Mouse (Mus musculus): ENCODE results near the gene Gm17606. TPM values are rescaled to one million over a fixed set of nuclear protein-coding genes. Genes with fewer than 3 reads are reported as not detected.

The Gm17606 gene
- total RNA-seq, 2 experiments from 2014 or later, result not detected

DNA sequence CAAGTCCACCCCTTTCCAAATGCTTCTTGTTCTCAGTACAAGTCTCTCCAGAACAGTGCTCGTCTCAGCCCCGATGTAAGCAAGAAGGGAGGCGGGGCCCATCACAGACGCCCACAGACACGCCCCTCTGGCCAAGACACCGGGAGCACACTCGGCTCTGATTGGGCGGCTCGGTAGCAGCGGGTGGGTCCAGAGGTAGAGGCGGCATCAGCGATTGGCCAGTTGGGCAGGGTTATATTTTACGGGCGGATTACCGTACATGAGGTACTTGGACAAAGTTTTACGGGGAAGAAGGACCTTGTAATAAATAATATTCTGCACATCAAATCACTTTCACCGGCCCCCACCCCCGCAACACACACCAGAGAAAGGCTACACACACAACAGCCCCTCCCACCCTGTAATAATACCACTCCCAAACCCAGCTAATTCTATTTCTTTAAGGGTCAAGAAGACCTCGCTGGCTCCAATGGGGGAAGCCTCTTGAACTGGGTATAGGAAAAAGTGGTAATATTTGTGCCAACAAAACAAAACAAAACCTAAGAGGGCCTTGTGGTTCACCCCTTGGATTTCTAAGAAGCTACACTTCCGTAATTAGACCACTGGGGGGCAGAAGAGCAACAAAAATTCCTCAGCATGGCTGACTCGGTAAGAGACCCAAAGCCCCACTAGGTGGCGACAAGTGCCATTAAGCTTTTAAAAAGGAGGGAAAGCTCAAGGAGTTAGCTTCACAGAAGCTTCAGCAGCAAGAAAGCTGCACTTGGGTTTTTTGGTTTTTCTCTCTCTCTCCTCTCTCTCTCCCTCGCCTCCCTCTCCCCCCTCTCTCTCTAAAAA lies 10.1 kb downstream of the Gm17606 start:
- ATAC-seq (replicated peaks; ENCODE audit: low FRiP score, poor library complexity, severe bottlenecking), result peak; percentile 66

- ATAC-seq (replicated peaks; ENCODE audit: low FRiP score, poor library complexity, severe bottlenecking), result no peak
Observed at GRCm38 (mm10) chr14:54651556-54651955, 10.8 kb downstream of the Gm17606 start.

DNA sequence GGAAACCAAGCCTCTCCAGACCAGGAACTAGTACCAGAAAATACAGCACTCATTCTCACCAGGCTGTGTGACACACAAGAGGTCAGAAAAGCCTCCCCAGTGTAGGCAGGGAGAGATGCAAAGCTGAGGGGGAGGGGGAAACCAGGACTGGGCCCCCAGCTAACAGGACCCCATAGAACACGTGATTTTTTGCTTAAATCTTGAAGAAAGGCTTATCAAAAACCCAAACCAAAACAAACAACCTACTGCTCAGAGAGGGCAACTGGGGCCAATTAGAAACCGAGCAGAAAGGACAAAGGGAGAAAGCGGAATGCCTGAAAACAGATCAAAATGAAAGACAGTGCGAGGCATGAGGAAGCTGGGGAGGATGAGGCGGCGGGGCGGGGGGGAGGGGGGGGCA lies 12.0 kb downstream of the Gm17606 start:
- ATAC-seq (replicated peaks; ENCODE audit: low FRiP score, poor library complexity, severe bottlenecking), result no peak

DNA sequence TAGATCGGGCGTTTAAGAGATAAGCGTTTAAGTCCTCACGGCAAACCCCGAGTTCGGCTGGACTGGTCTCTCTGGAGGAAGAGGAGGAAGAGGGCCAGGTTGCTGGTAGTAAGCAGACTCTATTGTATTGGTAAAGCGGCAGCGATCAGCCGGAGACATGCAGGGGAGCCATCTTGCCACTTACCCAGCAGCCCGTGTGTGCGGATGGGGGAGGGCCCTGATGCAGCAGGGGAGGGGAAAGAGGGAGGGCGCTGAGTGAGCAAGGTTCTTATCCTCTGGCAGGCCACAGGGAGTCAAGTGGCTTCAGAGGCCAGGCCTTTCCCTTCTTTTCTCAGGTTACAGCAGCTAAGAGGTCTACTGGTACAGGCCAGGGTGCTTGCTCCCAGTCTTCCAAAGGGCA lies 12.7 kb downstream of the Gm17606 start:
- peak; percentile 93 for ATAC-seq (replicated peaks; ENCODE audit: low FRiP score, poor library complexity, severe bottlenecking)

DNA sequence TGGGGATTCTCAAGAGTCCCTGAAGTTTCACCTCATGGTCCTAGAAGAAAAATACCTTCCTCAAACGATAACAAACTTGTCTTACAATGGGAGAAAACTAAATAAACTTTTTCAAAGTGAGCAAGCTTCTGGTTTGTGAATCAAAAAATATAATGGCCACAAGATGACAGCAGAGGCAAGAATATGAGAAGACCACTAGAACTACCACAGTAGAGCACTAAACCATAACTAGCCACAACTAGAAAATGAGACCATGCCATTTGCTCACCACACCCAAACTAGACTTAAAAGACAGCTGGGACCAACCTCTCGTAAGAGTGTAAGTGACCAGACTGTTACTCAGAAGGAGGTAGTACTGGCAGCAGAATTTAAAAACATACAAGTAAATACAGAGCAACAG lies 19.3 kb downstream of the Gm17606 start:
- no peak for ATAC-seq (replicated peaks; ENCODE audit: low FRiP score, poor library complexity, severe bottlenecking)

GRCm38 (mm10) chr14:54664477-54665222 lies 23.9 kb downstream of the Gm17606 start:
- ATAC-seq (replicated peaks; ENCODE audit: low FRiP score, poor library complexity, severe bottlenecking), result no peak

DNA sequence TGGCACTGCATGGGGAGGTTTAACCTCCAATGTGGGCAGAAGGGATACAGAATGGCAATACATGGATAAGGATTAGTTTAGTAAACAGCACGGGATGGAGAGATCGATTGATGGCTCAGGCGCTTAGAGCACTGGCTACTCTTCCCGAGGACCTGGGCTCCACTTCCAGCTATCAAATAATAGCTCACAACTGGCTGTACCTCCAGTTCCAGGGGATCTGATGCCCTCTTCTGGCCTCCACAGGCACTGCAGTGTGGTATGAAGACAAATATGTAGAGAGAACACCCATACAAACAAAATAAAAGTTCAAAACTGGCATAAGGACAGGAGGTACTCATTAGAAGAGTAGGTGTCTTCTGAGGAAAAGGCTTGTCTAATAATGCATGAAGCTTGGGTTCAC lies 28.6 kb downstream of the Gm17606 start:
- ATAC-seq (replicated peaks; ENCODE audit: low FRiP score, poor library complexity, severe bottlenecking), result peak; percentile 71

GRCm38 (mm10) chr14:54674317-54674716 lies 33.6 kb downstream of the Gm17606 start:
- ATAC-seq (replicated peaks; ENCODE audit: low FRiP score, poor library complexity, severe bottlenecking), result no peak

DNA sequence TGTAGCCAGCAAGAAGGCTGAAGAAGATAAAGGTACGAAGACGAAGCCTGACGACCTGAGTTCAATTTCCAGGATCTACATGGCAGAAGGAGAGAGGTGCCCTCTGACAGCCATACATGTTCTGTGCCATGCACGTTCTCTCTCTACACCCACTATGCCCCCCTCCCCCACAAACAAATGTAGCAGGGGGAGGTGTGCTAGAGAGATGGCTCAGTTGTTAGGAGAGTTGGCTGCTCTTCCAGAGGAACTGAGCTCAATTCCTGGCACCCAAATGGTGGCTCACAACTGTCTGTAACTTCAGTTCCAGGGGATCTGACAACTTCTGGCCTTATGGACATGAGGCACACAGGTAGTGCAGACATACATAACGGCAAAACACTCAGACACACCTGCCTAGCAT lies 35.5 kb downstream of the Gm17606 start:
- no peak for ATAC-seq (replicated peaks; ENCODE audit: low FRiP score, poor library complexity, severe bottlenecking)

DNA sequence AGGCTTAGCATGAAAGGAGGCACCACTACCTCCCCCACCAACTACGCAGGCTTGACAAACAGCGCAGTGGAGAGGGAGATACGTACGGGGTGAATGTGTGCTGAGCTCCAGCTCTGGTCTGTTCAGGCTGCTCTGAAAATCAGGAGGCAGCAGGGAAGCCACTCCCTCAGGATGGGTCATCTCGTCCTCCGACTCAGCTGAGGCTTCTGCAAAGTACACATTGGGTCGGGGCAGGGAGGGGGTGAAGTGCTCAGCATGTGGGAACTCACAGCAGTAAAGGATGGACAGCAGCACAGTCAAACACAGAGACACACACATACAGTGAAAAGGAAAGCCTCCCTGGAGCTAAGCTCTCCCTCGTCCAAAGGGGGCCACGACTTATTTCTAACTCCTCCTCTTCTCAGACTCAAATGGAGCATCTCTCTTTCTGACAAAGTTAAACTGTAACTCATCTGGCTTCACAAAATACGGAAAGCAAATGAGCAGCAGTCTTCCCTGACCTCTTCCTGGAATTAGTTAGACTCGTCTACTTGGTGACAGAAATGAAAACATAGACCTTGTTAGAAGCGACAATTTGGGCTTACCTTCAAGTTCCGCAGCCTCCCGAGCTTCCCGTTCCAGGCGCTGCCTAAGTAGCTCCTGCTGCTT lies 38.0 kb downstream of the Gm17606 start:
- ATAC-seq (replicated peaks; ENCODE audit: low FRiP score, poor library complexity, severe bottlenecking), result no peak

DNA sequence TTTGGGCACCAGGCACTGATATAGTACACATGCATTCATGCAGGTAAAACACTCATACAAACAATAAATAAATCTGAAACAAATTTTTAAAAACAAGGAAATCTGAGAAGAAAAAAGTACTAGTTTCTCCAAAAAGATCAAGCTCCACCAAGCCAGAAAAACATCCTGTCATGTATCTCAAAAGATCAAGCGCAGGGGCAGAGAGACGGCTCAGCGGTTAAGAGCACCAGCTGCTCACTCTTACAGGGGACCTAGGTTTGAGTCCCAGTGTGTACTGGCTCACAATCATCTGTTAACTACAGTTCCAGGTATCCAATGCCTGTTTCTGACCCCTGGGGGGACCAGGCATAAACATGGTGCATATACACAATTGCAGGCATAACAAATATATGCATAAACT lies 41.6 kb downstream of the Gm17606 start:
- ATAC-seq (replicated peaks; ENCODE audit: low FRiP score, poor library complexity, severe bottlenecking), result no peak

DNA sequence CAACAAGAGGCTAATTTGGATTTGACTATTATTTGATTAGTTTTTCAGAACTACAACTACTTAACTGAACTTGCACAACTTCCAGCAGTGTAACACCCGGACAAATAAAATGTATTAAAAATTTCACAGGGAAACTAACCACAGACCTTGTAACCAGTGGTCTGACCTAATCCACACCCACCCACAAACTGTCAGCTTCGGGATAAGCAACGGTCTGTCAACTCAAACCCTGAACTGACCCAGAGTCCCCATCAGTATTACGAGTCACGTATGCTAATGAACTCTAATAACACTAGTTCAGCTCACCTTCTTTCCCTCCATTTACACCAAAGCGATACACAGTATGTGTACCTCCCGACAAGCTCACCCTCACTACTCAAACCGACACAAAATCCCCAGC lies 44.7 kb downstream of the Gm17606 start:
- ATAC-seq (replicated peaks; ENCODE audit: low FRiP score, poor library complexity, severe bottlenecking), result peak; percentile 40

GRCm38 (mm10) chr14:54686063-54686521 lies 45.3 kb downstream of the Gm17606 start, which contains the start of gene 1700123O20Rik:
Gene 1700123O20Rik (plus strand): TSS chr14:54686216.
- peak; percentile 77 for ATAC-seq (replicated peaks; ENCODE audit: low FRiP score, poor library complexity, severe bottlenecking)

DNA sequence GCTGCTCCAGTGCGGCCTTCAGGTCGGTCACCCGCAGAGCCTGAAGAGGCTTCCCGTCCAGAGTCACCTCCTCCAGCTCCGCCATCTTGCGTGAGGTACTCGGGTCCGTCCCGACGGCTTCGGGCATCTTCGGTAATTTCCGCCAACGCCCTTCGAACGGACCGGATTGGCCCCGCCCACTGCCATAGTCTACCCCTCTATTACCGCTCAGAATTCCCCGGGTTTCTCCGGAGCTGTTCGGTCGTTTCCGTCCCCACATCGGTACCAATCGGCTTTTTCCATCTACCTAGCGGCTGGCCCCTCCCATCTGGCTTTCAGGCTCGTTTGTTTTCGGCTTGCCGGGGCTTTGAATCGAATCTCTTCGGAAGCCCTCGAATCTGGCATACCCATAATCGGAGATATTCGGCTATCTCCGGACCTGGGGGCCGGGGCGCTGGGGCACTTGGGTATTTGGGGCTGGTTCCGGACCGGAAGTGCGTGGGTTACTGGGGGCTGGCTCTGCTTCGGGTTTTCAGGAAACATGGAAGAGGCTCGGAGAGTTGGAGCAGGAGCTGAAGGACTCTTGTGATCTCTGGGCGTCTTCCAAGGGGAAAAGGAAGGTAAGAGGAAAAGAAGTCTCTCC lies 45.9 kb downstream of the Gm17606 start, which contains the start of gene Acin1:
Gene Acin1, minus strand, starts transcription at position 410 of the 622 bp plus-strand sequence.
- ATAC-seq (replicated peaks; ENCODE audit: low FRiP score, poor library complexity, severe bottlenecking), result peak; percentile 82

DNA sequence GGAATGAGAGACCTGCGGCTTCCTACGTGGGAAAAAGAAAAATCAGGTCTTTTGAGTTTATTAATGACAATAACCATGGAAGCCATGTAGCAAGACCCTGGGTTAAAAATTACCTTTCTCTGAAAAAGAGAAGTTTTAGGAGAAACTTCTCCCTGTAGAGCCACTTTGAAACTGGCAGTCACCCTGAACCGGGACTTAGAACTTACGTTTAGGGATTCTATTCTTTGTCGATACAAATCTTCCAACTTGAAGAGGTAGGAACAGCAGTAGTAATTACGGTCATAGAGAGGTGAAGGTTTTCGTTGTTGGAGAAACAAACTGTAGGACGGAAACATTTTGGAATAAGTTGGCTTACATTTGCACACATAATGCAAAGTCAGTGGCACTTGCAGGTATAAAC lies 46.5 kb downstream of the Gm17606 start:
- ATAC-seq (replicated peaks; ENCODE audit: low FRiP score, poor library complexity, severe bottlenecking), result no peak

DNA sequence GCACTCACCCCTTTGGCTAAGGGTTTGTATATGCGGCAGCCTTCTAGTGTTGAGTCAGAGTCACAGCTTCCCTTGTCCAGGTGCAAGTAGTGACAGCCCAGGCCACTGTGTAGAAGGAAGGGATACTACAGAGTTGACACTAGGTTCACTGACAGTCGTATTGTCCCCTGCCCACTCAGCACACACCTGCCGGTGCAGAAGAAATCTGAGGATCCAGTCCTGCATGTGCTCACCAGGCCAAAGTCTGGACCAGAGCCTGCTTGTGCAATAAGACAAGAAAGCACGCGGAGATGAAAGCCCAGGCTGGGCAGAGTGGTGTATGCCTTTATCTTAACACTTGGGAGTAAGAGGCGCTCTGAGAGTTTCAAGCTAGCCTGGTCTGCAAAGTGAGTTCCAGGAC lies 54.3 kb downstream of the Gm17606 start:
- ATAC-seq (replicated peaks; ENCODE audit: low FRiP score, poor library complexity, severe bottlenecking), result no peak

DNA sequence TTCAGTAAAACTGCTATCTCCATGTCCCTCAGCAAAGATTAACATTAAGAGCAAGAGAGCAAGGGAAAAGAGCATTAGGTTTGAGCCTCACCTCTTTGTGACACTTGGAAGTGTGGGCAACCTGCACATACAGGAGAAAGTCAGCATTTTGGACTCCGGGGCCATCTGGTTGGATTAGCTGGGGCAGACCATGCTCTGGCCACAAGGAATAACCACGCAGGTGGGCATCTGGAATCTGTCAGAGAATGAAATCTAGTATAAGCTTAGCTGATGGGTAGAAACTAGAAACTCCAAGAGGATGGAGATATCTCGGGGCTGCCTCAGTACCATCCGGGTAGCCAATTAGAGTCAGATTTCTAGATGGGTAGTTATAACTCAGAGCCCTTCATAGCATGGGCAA lies 56.0 kb downstream of the Gm17606 start:
- ATAC-seq (replicated peaks; ENCODE audit: low FRiP score, poor library complexity, severe bottlenecking), result no peak

Measured in erythroblast, adult 5-6 weeks (primary cell).